Mouse (Mus musculus): Measurements from ENCODE around the gene 1810049J17Rik.

DNA sequence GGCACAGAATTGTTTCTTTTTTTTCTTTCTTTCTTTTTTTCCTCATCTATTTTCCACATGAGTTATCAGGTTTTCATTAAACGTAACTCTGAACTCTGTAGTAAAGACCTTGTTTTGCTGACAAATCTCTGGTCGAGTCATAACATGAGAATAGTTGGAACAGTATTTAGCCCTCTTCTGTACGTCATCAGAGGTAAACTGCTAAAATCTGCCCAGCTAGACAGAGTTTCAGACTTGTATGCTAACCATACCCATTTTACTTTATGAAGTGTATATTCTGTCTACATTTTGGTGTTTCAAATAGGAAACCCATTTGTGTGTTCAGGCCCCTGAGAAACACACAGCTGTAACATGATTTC, 16.1 kb upstream of the 1810049J17Rik start:
- no peak for TF ChIP-seq POLR2A (IDR thresholded peaks at IDR 0.05; ENCODE audit: borderline replicate concordance, control insufficient read depth, low read depth, low read length)
- no peak for TF ChIP-seq CTCF (IDR thresholded peaks at IDR 0.05; ENCODE audit: control insufficient read depth, insufficient read depth, low read length)

Data from bone marrow, adult 2 months (tissue).